Mouse (Mus musculus) erythroblast, embryonic 14.5 days (primary cell): Measurements from ENCODE around the gene Ahsa1.

Experiments used
- GATA1 ChIP-seq: IDR thresholded peaks from 2 replicates; pipeline ENCODE4 v1.6.1; 2012; ENCODE audit warnings: low read length, inconsistent platforms, mixed read lengths
- TAL1 ChIP-seq: IDR thresholded peaks from 3 replicates; pipeline ENCODE4 v1.6.1; 2012; ENCODE audit warnings: low read length, inconsistent platforms, mixed read lengths

GRCm38 (mm10) chr12:87278118-87278730, 11.9 kb downstream of the Ahsa1 start:
- TF ChIP-seq GATA1 (no peak), TAL1 (no peak)
